Mouse (Mus musculus) bone marrow, adult 2 months (tissue): ENCODE results near the gene Arr3. TPM values are rescaled to one million over a fixed set of nuclear protein-coding genes. Genes with fewer than 3 reads are reported as not detected.

Experiments used
- H3K27ac ChIP-seq: fragments of 200-500 bp; 2 replicates; pipeline ENCODE4 v1.5.1; 2012; ENCODE audit warnings: low read depth, mild to moderate bottlenecking, control low read depth, inconsistent platforms, low read length; ENCODE audit not compliant: control insufficient read depth, poor library complexity, insufficient read depth
- H3K4me1 ChIP-seq: fragments of 200-500 bp; 2 replicates; pipeline ENCODE4 v1.6.1; 2011; ENCODE audit warnings: low read length; ENCODE audit not compliant: control insufficient read depth, insufficient read depth
- H3K4me3 ChIP-seq: fragments of 200-500 bp; replicated peaks from 2 replicates; pipeline ENCODE3; 2011; ENCODE audit warnings: mild to moderate bottlenecking, low read depth, low read length, control low read depth; ENCODE audit not compliant: control insufficient read depth
- CTCF ChIP-seq: fragments of 200-500 bp; IDR thresholded peaks from 2 replicates; pipeline ENCODE4 v1.5.1; 2011; ENCODE audit warnings: low read length, control low read depth; ENCODE audit not compliant: control insufficient read depth, insufficient read depth
- POLR2A ChIP-seq: fragments of 200-500 bp; IDR thresholded peaks from 2 replicates; pipeline ENCODE4 v1.6.1; 2011; ENCODE audit warnings: low read depth, mild to moderate bottlenecking, control low read depth, low read length, borderline replicate concordance; ENCODE audit not compliant: control insufficient read depth
- WGBS: fragments of 180-500 bp; shearing (Covaris S2); methylation state at CpG from one replicate; pipeline ENCODE4 v1.1.7; 2018; 5-methylcytosine and 5-hydroxymethylcytosine counted together
- polyA plus RNA-seq: library from polyadenylated mRNA; stranded (reverse); fragments of >200 nt; gene quantifications from 2 replicates; pipeline ENCODE4 v1.2.4, GENCODE M21; 2011; ENCODE audit warnings: low replicate concordance; ENCODE audit not compliant: missing spikeins, insufficient read depth, insufficient read length

Arr3 gene
- polyA plus RNA-seq, 1 experiment: not detected

DNA sequence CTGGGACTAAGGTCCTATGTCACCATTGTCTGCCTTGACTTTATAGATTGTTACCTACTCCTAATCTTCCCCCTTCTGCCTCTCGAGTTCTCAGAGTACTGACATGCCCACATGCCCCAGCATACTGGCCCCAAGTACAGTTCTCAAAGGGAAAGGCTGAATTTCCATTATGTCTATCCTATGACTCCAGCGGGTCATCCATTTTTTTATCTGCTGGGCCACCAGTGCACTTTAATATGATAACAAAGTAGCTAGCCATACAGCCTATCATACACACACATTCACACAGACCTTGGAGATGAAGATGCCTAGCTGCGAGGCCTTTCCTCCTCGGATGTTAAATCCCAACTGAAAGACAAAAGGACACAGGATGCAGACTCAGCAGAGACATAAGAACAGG is 18.9 kb downstream of the Arr3 start:
- Histone ChIP-seq H3K4me1 (no peaks in the 10 kb centered on the region), H3K4me3 (no peak overlapping the region), H3K27ac (no peak overlapping the region)
- WGBS: 69% methylated on average over 4 of the region's 4 CpGs
- TF ChIP-seq POLR2A: no peak
- no peak for TF ChIP-seq CTCF

GRCm38 (mm10) chrX:100625146-100625545 is 19.8 kb downstream of the Arr3 start:
- 18% methylated on average over 7 of the region's 7 CpGs for WGBS
- no peak for TF ChIP-seq POLR2A
- TF ChIP-seq CTCF: no peak
- Histone ChIP-seq H3K27ac (no peak overlapping the region), H3K4me3 (peak overlapping the region; percentile 34), H3K4me1 (no peaks in the 10 kb centered on the region)

GRCm38 (mm10) chrX:100625546-100625801 is 20.2 kb downstream of the Arr3 start, which contains the start of gene Kif4:
Gene Kif4, plus strand, starts transcription at chrX:100625737.
- Histone ChIP-seq H3K27ac (peak within 1 kb of the TSS; percentile 77), H3K4me1 (no peaks in the 10 kb centered on the region), H3K4me3 (peak within 1 kb of the TSS; percentile 92)
- 16% methylated on average over 3 of the region's 3 CpGs for WGBS
- no peak for TF ChIP-seq CTCF
- no peak for TF ChIP-seq POLR2A

- Histone ChIP-seq H3K4me3 (peak within 1 kb of the TSS; percentile 92), H3K27ac (peak within 1 kb of the TSS; percentile 77), H3K4me1 (no peaks in the 10 kb centered on the region)
- 13% methylated on average over 62 of the region's 62 CpGs for WGBS
- TF ChIP-seq CTCF (no peak), POLR2A (peak; percentile 74; the same call in 1 of the 2 replicates)
Observed at GRCm38 (mm10) chrX:100625802-100626793, 20.8 kb downstream of the Arr3 start, which contains the start of gene Pdzd11. Gene Pdzd11, minus strand, starts transcription at chrX:100626568.

- 84% methylated on average over 2 of the region's 2 CpGs for WGBS
- Histone ChIP-seq H3K27ac (no peak overlapping the region), H3K4me3 (no peak overlapping the region), H3K4me1 (no peaks in the 10 kb centered on the region)
- TF ChIP-seq POLR2A (no peak), CTCF (no peak)
Observed at GRCm38 (mm10) chrX:100629076-100629475, 23.8 kb downstream of the Arr3 start.

DNA sequence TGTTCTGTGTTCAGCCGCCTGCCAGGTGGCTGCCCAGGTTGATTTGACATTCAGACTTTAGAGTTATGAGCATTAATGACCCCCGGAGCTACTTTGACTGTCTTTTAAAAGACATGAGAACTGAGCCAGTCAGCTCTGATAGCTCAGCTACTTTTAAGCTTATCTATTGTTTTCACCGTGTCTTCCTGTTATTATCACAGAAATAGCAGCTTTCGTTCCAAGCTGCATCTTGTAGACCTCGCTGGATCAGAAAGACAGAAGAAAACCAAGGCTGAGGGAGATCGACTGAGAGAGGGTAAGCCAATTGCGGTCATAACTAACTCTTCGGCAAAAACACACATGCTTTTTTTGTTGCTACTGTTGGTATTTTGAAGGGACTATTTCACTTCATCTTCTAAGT is 33.2 kb downstream of the Arr3 start:
- Histone ChIP-seq H3K4me1 (no peaks in the 10 kb centered on the region), H3K4me3 (no peak overlapping the region), H3K27ac (no peak overlapping the region)
- WGBS: 56% methylated on average over 8 of the region's 8 CpGs
- TF ChIP-seq CTCF: no peak
- no peak for TF ChIP-seq POLR2A

- no peak overlapping the region for H3K27ac ChIP-seq
- TF ChIP-seq CTCF (no peak), POLR2A (no peak)
- no peak overlapping the region for H3K4me3 ChIP-seq
- no peaks in the 10 kb centered on the region for H3K4me1 ChIP-seq
Observed at GRCm38 (mm10) chrX:100652848-100653247, 47.6 kb downstream of the Arr3 start.

GRCm38 (mm10) chrX:100664825-100665224 is 59.5 kb downstream of the Arr3 start:
- 87% methylated on average over 2 of the region's 2 CpGs for WGBS
- H3K4me3 ChIP-seq: no peak overlapping the region
- TF ChIP-seq POLR2A (no peak), CTCF (no peak)
- no peaks in the 10 kb centered on the region for H3K4me1 ChIP-seq
- H3K27ac ChIP-seq: no peak overlapping the region

Other genes starting within 250 kb of the Arr3 start
- gene Otud6a, start 176.5 kb upstream of the Arr3 start, polyA plus RNA-seq: not detected in 2 replicates
- 0.80 TPM in 1 of 2 replicates, not detected in the other for gene Awat2, start 162.8 kb upstream of the Arr3 start, polyA plus RNA-seq
- 22.9 and 30.1 TPM in 2 replicates for gene Igbp1, start 111.2 kb upstream of the Arr3 start, polyA plus RNA-seq
- not detected in 2 replicates for gene Dgat2l6, start 80.7 kb upstream of the Arr3 start, polyA plus RNA-seq
- gene Awat1, start 33.2 kb upstream of the Arr3 start, polyA plus RNA-seq: not detected in 2 replicates
- gene P2ry4, start 10.6 kb upstream of the Arr3 start, polyA plus RNA-seq: not detected in 2 replicates
- gene Kif4, start 20.2 kb downstream of the Arr3 start, polyA plus RNA-seq: 15.3 and 23.7 TPM in 2 replicates
- 18.2 and 18.9 TPM in 2 replicates for gene Pdzd11, start 21.1 kb downstream of the Arr3 start, polyA plus RNA-seq
- gene Gdpd2, start 124.4 kb downstream of the Arr3 start, polyA plus RNA-seq: 55.8 and 76.7 TPM in 2 replicates
- gene Dlg3, start 162.2 kb downstream of the Arr3 start, polyA plus RNA-seq: 3.2 and 4.1 TPM in 2 replicates